Mouse (Mus musculus) liver, embryonic 14.5 days (tissue): Measurements from ENCODE around the gene Stk33. TPM values are rescaled to one million over a fixed set of nuclear protein-coding genes. Genes with fewer than 3 reads are reported as not detected.
"Not testable (repeated sequence)": the region's sequence is repeated elsewhere in the genome, so short reads cannot be mapped to it uniquely, and the experiment has no call there.

ENCODE experiments used
- ATAC-seq: fragments of 200-750 bp; cut with Nextera tagmentation; 2 replicates; pipeline ENCODE4 v1.8.0; 2017; ENCODE audit warnings: moderate number of reproducible peaks, mild to moderate bottlenecking, moderate library complexity; ENCODE audit not compliant: insufficient read depth
- DNase-seq, 3 experiments: peaks; one replicate each; pipeline ENCODE4 v3.0.0-alpha.2; 2012 to 2013; ENCODE audit warnings: low read depth in 3 of 3, low spot score in 3 of 3
- H3K27ac ChIP-seq: fragments of 300-500 bp; sonication (generic); 2 replicates; pipeline ENCODE4 v1.5.1; 2014; ENCODE audit warnings: moderate library complexity, mild to moderate bottlenecking, control low read depth, inconsistent platforms
- H3K27me3 ChIP-seq: fragments of 300-500 bp; sonication (generic); 2 replicates; pipeline ENCODE4 v1.6.1; 2014; ENCODE audit warnings: mild to moderate bottlenecking, low read length, moderate library complexity; ENCODE audit not compliant: control insufficient read depth, insufficient read depth
- H3K36me3 ChIP-seq: fragments of 300-500 bp; sonication (generic); replicated peaks from 2 replicates; pipeline ENCODE4 v1.6.1; 2014; ENCODE audit warnings: low read depth; ENCODE audit not compliant: control insufficient read depth, insufficient read depth
- H3K4me1 ChIP-seq, 2 experiments: fragments of 200-500 bp in 1 of 2; fragments of 300-500 bp in 1 of 2; sonication (generic) in 1 of 2; replicated peaks; 2 replicates each; pipeline ENCODE4 v1.6.1; 2012 to 2014; ENCODE audit warnings: antibody characterized with exemption in 1 of 2, inconsistent platforms in 1 of 2, low read length in 1 of 2; ENCODE audit not compliant: control insufficient read depth in 2 of 2, insufficient read depth in 2 of 2
- H3K4me2 ChIP-seq: fragments of 300-500 bp; sonication (generic); 2 replicates; pipeline ENCODE4 v1.6.1; 2014; ENCODE audit warnings: low read depth, mild to moderate bottlenecking, control low read depth, moderate library complexity
- H3K4me3 ChIP-seq, 2 experiments: fragments of 200-500 bp in 1 of 2; fragments of 300-500 bp in 1 of 2; sonication (generic) in 1 of 2; 2 replicates each; pipeline ENCODE4 v1.5.1; 2012 to 2014; ENCODE audit warnings: low read depth in 2 of 2, low read length in 2 of 2, mild to moderate bottlenecking in 2 of 2, control low read depth in 1 of 2, inconsistent platforms in 1 of 2, moderate library complexity in 1 of 2; ENCODE audit not compliant: insufficient read depth in 1 of 2
- H3K9ac ChIP-seq: fragments of 300-500 bp; sonication (generic); replicated peaks from 2 replicates; pipeline ENCODE4 v1.6.1; 2014; ENCODE audit warnings: mild to moderate bottlenecking, control low read depth, moderate library complexity
- H3K9me3 ChIP-seq: fragments of 300-500 bp; sonication (generic); 2 replicates; pipeline ENCODE4 v1.6.1; 2016; ENCODE audit warnings: low read length, mixed read lengths; ENCODE audit not compliant: control insufficient read depth
- CTCF ChIP-seq: IDR thresholded peaks from 2 replicates; pipeline ENCODE4 v1.5.1; 2016; ENCODE audit warnings: antibody characterized with exemption, low read depth, control low read depth
- EP300 ChIP-seq: IDR thresholded peaks from 2 replicates; pipeline ENCODE4 v1.6.1; 2016; ENCODE audit warnings: antibody characterized with exemption, low read depth
- WGBS: fragments of 180-500 bp; shearing (Covaris S2); extraction: QIAGEN DNeasy Blood & Tissue Kit; methylation state at CpG from one replicate; pipeline ENCODE4 v1.1.7; 2014; ENCODE audit not compliant: insufficient replicate concordance; 5-methylcytosine and 5-hydroxymethylcytosine counted together
- polyA plus RNA-seq, 2 experiments: library from polyadenylated mRNA; depleted of rRNA in 1 of 2; stranded (reverse) in 1 of 2; unstranded in 1 of 2; fragments of >200 nt; fragmentation: Nextera tagmentation in 1 of 2; extraction: Ambion mirVana in 1 of 2; gene quantifications; 2 replicates each; pipeline versions ENCODE4 v1.2.1 to v1.2.3; 2012 to 2014

Gene Stk33
- polyA plus RNA-seq, 2 experiments = not detected

DNA sequence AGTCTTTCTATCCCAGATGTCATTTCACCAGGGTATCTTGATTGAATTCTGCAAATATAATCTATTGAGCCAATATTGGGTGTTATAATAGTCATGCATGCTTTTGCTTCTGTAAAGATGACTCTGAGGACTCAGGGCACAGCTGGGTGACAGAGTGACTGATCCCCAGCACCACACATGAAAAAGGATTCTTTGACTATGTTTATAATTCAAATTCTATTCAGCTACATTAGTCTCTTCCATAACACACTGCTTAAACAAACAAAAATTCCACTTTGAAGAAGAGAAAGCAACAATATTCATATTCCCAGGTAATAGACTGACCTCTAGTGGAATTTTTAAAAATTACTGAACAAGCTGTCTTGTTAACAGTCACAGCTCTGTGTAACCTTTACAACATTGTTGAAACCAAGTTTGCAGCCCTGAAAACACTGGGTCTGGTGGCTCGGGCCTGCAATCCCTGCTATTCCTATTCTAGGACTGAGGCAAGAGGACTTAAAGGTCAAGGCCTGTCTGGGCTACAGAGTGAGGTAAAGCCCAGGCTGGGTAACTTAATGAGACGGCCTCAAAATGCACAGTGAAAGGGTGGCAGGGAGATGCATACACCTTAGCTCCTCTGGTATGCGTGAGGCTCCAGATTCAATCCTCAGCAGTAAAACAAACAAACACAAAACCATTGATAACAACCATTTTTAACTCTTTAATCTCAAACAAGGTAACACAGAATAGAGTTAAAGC is 14.3 kb downstream of the Stk33 start:
- Histone ChIP-seq H3K9me3 (no peaks in the 10 kb centered on the region), H3K27me3 (no peaks in the 10 kb centered on the region), H3K27ac (no peak overlapping the region), H3K4me1 (no peaks in the 10 kb centered on the region), H3K36me3 (no peaks in the 10 kb centered on the region), H3K9ac (no peak overlapping the region), H3K4me3 (no peak overlapping the region), H3K4me2 (no peak overlapping the region)
- TF ChIP-seq EP300 (no peak), CTCF (peak; percentile 18; the same call in 1 of the 2 replicates)
- ATAC-seq = no peak
- no peak for DNase-seq
- WGBS = 51% methylated on average over 3 of the region's 3 CpGs

DNA sequence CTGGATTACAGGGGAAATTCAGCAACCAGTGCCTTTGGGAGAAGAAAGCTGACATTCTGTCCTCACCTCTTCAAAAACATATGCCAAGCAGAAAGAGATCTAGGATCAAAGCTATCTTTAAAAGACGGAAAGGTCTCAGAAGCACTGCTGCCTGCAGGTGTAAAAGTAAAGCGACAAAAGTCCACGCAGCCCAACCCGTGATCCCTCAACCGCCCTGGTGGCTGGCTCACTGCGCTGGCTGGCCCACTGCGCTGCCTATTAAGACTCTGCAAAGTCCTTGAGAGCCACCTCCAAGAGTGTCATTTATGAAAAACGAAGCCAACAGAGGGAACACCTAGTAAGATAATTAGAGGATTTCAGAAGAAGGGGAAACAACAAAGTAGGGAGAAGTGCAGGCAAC is 16.1 kb downstream of the Stk33 start:
- Histone ChIP-seq H3K9ac (no peak overlapping the region), H3K4me1 (no peaks in the 10 kb centered on the region), H3K9me3 (no peaks in the 10 kb centered on the region), H3K4me3 (no peak overlapping the region), H3K27me3 (no peaks in the 10 kb centered on the region), H3K36me3 (no peaks in the 10 kb centered on the region), H3K27ac (no peak overlapping the region), H3K4me2 (no peak overlapping the region)
- no peak for DNase-seq
- TF ChIP-seq CTCF = no peak
- no peak for TF ChIP-seq EP300
- ATAC-seq = no peak
- WGBS = 64% methylated on average over 8 of the region's 8 CpGs

DNA sequence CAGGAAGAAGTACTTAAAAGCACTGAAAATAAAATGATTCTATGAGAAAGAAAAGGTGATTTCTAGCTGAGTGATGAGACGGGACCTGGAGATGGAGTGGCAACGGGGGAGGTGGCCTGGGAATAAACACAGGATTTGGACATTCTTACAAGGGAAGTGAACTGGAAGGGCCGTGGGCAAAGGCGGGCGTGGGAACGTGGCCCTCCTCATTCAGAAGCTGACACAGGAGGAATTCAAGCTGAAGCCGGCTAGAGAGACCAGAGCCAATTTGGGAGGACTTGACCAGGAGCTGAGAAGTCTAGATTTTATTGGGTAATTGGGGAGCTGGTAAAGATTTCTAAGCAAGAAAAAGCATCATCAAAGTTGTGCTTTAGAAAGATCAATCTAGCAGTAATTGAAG is 33.4 kb downstream of the Stk33 start:
- Histone ChIP-seq H3K9me3 (no peaks in the 10 kb centered on the region), H3K4me1 (no peaks in the 10 kb centered on the region), H3K4me3 (no peak overlapping the region), H3K36me3 (no peaks in the 10 kb centered on the region), H3K27me3 (no peaks in the 10 kb centered on the region), H3K9ac (no peak overlapping the region), H3K27ac (no peak overlapping the region), H3K4me2 (no peak overlapping the region)
- ATAC-seq (no peak), DNase-seq (no peak)
- WGBS = 58% methylated on average over 7 of the region's 7 CpGs
- TF ChIP-seq EP300 (no peak), CTCF (no peak)

DNA sequence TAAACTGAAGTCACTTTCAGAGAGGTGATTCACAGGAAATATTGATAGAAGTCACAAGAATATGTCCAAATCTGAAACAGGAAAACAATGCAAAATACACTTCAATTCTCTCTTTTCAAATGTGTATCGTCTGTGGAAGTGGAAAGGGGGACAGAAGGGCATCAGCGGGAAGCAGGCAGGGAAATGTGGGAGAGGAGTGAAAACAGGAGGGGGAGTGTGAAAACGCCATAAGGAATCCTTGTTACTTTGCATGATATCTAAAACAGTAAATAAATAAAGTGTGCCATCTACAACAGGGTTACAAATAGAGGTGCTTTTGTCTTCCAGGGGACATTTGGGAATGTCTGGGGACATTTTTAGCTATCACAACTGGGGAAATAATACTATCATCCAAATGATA is 39.6 kb downstream of the Stk33 start:
- Histone ChIP-seq H3K4me2 (no peak overlapping the region), H3K4me1 (no peaks in the 10 kb centered on the region), H3K27me3 (no peaks in the 10 kb centered on the region), H3K4me3 (no peak overlapping the region), H3K27ac (no peak overlapping the region), H3K36me3 (no peaks in the 10 kb centered on the region), H3K9me3 (no peaks in the 10 kb centered on the region), H3K9ac (no peak overlapping the region)
- WGBS = 50% methylated on average over 3 of the region's 3 CpGs
- TF ChIP-seq CTCF = no peak
- TF ChIP-seq EP300 = no peak
- no peak for ATAC-seq
- no peak for DNase-seq

DNA sequence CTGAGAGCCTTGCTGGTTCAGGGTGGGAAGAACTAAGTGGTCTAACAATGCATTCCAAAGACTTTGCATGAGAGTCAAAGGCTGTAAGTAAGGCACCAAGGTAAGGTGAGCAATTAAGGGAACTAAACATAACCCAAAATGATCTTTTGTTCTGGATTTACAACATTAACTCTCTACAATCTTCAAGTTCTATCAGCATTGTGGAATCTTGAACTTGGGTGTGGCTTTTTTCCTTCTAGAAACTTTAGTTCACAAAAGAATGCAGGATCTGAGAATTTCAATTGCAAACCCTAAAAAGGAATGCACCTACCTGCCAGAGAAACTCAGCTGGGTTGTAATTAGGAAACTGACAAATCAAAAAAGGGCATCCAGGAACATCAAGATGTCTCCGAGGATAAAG is 57.8 kb downstream of the Stk33 start:
- 52% methylated on average over 1 of the region's 1 CpGs for WGBS
- H3K27ac ChIP-seq = no peak overlapping the region
- H3K4me2 ChIP-seq = no peak overlapping the region
- TF ChIP-seq EP300 (no peak), CTCF (no peak)
- H3K4me1 ChIP-seq = no peaks in the 10 kb centered on the region
- H3K27me3 ChIP-seq = no peaks in the 10 kb centered on the region
- DNase-seq (no peak), ATAC-seq (no peak)
- no peaks in the 10 kb centered on the region for H3K9me3 ChIP-seq
- no peak overlapping the region for H3K4me3 ChIP-seq
- no peak overlapping the region for H3K9ac ChIP-seq
- no peaks in the 10 kb centered on the region for H3K36me3 ChIP-seq

DNA sequence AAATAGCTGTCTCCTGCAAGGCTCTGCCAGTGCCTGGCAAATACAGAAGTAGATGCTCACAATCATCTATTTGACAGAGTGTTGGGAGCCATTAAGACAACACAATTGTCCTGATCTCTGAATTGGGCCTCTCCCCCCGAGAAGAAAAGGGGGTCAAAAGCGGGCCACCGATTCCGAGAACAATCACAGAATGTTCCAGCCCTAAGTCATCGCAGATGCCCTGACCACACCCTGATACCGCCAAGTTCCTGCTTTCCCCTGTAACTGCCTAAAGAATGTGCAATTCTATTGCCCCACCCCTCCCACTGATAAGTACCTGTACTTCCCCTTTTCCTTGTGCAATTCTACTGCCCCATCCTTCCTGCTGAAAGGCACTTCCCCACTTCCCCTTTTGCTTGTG is 65.3 kb downstream of the Stk33 start:
- ATAC-seq, H3K27ac ChIP-seq, H3K4me3 ChIP-seq, H3K36me3 ChIP-seq, H3K4me1 ChIP-seq, H3K9ac ChIP-seq, H3K27me3 ChIP-seq, DNase-seq, H3K4me2 ChIP-seq, H3K9me3 ChIP-seq: not testable (repeated sequence)
- 68% methylated on average over 6 of the region's 6 CpGs for WGBS
